Mouse (Mus musculus) midbrain, embryonic 16.5 days (tissue): ENCODE data around the gene Fhit. TPM values are rescaled to one million over a fixed set of nuclear protein-coding genes. Genes with fewer than 3 reads are reported as not detected.

Source experiments
- ATAC-seq: fragments of 200-750 bp; cut with Nextera tagmentation; 2 replicates; pipeline ENCODE4 v1.8.0; 2017; ENCODE audit warnings: moderate TSS enrichment
- H3K27ac ChIP-seq: fragments of 300-500 bp; sonication (generic); 2 replicates; pipeline ENCODE4 v1.5.1; 2014; ENCODE audit warnings: mild to moderate bottlenecking, low read length, mixed read lengths
- H3K27me3 ChIP-seq: fragments of 300-500 bp; sonication (generic); 2 replicates; pipeline ENCODE4 v1.6.1; 2014; ENCODE audit warnings: low read depth, low read length, mixed read lengths; ENCODE audit not compliant: control insufficient read depth, insufficient read depth
- H3K36me3 ChIP-seq: fragments of 300-500 bp; sonication (generic); 2 replicates; pipeline ENCODE4 v1.6.1; 2014; ENCODE audit warnings: mild to moderate bottlenecking, low read length, moderate library complexity, mixed read lengths; ENCODE audit not compliant: control insufficient read depth, insufficient read depth
- H3K4me1 ChIP-seq: fragments of 300-500 bp; sonication (generic); 2 replicates; pipeline ENCODE4 v1.6.1; 2014; ENCODE audit warnings: mild to moderate bottlenecking, low read length, mixed read lengths; ENCODE audit not compliant: control insufficient read depth, insufficient read depth
- H3K4me2 ChIP-seq: fragments of 300-500 bp; sonication (generic); 2 replicates; pipeline ENCODE4 v1.6.1; 2014; ENCODE audit warnings: mild to moderate bottlenecking, low read length, mixed read lengths
- H3K4me3 ChIP-seq: fragments of 300-500 bp; sonication (generic); 2 replicates; pipeline ENCODE4 v1.5.1; 2014; ENCODE audit warnings: low read depth, mild to moderate bottlenecking, low read length, moderate library complexity, mixed read lengths
- H3K9ac ChIP-seq: fragments of 300-500 bp; sonication (generic); 2 replicates; pipeline ENCODE4 v1.6.1; 2014; ENCODE audit warnings: low read depth, low read length, mixed read lengths
- H3K9me3 ChIP-seq: fragments of 300-500 bp; sonication (generic); replicated peaks from 2 replicates; pipeline ENCODE4 v1.6.1; 2014; ENCODE audit warnings: mild to moderate bottlenecking, low read length, mixed read lengths; ENCODE audit not compliant: control insufficient read depth, poor library complexity, severe bottlenecking
- WGBS: fragments of 180-500 bp; shearing (Covaris S2); extraction: QIAGEN DNeasy Blood & Tissue Kit; methylation state at CpG from one replicate; pipeline ENCODE4 v1.1.7; 2014; 5-methylcytosine and 5-hydroxymethylcytosine counted together
- polyA plus RNA-seq: library from polyadenylated mRNA; unstranded; fragments of >200 nt; fragmentation: Nextera tagmentation; extraction: Ambion mirVana; gene quantifications from 2 replicates; pipeline ENCODE4 v1.2.1, GENCODE M21; 2015

Fhit gene
- polyA plus RNA-seq, 1 experiment from 2014 or later: 8.5 TPM

DNA sequence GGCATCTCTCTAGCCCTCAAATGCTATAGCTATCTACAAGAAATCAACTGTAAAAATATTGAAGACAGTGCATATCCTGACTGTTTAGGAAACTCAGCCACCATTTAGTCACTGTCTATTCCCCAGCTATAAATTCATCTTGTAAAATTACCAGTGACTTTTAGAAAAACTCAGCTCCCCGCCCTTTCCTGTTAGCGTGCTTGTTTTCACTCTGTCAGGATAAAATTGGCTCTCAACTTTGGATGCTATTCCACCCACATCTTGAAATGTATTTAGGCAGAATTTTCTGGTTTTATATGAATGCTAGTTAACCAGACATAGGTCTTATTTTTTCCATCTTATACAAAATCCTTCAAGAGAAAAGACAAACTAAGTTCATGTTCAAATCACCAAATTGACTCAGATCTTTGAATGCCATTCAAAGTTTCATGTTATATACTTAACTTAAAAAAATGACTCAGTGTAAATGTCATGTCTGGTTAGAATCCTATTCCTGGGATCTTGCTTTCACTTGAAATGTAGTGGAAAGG, 530.9 kb downstream of the Fhit start:
- 92% methylated on average over 2 of the region's 2 CpGs for WGBS
- no peak overlapping the region for H3K9ac ChIP-seq
- H3K27ac ChIP-seq: no peak overlapping the region
- H3K4me2 ChIP-seq: no peak overlapping the region
- ATAC-seq: no peak
- no peaks in the 10 kb centered on the region for H3K9me3 ChIP-seq
- no peak overlapping the region for H3K4me3 ChIP-seq
- H3K36me3 ChIP-seq: no peaks in the 10 kb centered on the region
- no peaks in the 10 kb centered on the region for H3K27me3 ChIP-seq
- no peaks in the 10 kb centered on the region for H3K4me1 ChIP-seq

DNA sequence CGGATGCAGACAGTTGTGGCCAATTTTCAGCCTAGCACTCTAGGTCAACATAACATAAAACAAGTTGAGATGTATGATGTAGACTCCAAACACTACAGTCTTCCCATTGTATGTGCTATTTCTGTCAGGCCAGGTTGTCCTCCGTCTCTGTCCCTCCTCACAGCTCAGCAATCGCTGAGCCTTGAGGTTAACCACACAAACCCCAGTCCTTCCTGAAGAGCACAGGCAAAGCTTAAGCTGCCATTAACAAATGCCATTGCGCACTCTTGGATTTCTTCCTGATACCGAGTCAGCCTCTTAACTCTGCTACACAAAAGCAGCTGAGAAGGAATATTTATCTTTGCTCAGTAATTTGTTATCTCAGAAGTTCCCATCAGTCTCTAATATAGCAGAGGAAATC, 568.4 kb downstream of the Fhit start:
- 83% methylated on average over 5 of the region's 5 CpGs for WGBS
- Histone ChIP-seq H3K36me3 (no peaks in the 10 kb centered on the region), H3K4me3 (no peak overlapping the region), H3K27ac (no peak overlapping the region), H3K4me1 (no peaks in the 10 kb centered on the region), H3K9ac (no peak overlapping the region), H3K9me3 (no peaks in the 10 kb centered on the region), H3K4me2 (no peak overlapping the region), H3K27me3 (no peaks in the 10 kb centered on the region)
- no peak for ATAC-seq

DNA sequence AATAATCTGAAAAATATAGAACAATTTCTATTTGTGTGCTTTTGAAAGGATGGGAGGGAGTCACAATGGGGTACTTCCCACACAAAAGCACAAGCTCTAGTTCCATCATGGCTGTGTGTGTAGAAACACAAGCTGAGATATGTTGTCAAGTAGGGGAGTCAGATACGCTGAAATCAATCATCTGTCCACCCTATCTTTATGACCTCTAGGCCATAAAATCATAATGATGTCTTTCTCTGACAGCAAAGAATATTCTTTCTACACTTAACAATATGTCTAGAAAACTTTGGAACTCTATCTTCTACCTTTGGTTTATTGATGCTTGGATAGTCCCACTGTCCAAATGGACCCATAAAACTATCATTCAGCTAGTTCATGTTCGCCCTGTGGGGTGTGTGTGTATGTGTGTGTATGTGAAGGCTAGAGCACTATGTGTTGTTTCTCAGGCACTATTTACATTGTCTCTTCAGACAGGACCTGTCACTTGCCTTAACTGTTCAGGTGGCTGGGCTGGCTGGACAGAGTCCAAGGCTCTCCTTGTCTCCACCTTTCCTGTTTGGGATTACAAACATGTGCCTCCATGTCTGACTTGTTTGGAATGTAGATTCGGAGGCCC, 592.8 kb downstream of the Fhit start:
- Histone ChIP-seq H3K9me3 (no peaks in the 10 kb centered on the region), H3K27ac (no peak overlapping the region), H3K4me1 (no peaks in the 10 kb centered on the region), H3K27me3 (no peaks in the 10 kb centered on the region), H3K4me2 (no peak overlapping the region), H3K36me3 (no peaks in the 10 kb centered on the region), H3K9ac (no peak overlapping the region), H3K4me3 (no peak overlapping the region)
- 88% methylated on average over 3 of the region's 3 CpGs for WGBS
- no peak for ATAC-seq

DNA sequence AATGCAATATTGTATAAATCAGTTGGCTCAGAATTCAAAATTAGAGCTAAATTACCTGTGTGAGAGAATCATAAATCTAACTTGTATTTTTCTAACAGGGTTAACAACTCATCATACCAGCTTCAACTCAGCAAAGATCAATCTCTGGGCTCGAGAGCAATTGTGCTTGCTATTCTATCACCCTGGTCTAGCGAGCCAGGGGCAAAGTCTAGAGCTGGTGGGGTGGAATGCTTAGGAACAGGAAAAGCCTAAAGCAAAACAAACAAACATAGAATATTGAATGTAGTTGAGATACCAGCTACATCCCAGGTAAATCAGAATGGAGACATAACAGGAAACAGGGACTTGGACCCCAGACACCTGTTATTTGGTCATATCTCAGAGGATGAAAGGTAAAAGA, 594.1 kb downstream of the Fhit start:
- Histone ChIP-seq H3K4me2 (no peak overlapping the region), H3K36me3 (no peaks in the 10 kb centered on the region), H3K9me3 (no peaks in the 10 kb centered on the region), H3K9ac (no peak overlapping the region), H3K27me3 (no peaks in the 10 kb centered on the region), H3K27ac (no peak overlapping the region), H3K4me3 (no peak overlapping the region), H3K4me1 (no peaks in the 10 kb centered on the region)
- no peak for ATAC-seq
- WGBS: 85% methylated on average over 2 of the region's 2 CpGs

DNA sequence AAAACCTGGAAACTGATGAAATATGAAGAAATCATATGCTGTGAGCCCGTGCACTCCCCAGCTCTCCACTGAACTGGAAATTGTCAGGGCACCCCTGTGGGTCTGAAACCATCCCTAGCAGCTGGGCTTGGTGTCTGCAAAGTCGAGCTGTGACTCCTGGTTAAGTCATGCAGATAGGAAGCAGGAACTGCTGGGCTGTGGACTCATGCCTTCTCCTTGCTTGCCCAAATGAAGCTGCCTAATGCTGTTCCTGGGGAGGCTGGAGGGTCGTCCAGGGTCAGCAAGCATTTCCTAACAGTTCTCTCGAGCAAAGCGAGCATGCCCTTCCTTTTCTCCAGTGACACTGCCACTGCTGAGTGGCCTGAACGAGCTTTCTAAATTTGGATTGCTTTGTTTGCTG, 607.1 kb downstream of the Fhit start:
- no peaks in the 10 kb centered on the region for H3K27me3 ChIP-seq
- ATAC-seq: no peak
- WGBS: 22% methylated on average over 6 of the region's 6 CpGs

DNA sequence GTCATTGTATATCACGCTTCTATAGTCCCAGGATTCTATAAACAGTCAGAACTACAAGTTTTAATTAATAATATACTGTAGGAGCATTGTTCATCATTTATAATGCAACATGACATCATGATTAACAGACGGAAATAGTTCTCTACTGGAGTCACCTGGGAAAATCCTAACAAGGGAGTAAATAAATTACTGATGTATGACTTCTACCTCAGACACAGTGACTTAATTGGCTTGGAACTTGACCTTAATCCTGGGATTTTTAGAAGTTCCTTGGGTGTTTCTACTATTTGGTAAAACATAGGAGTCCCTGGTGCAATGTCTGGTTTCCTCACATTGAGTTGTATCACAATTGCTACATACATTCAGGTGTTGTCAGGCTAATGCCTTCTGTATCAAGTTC, 613.2 kb downstream of the Fhit start:
- Histone ChIP-seq H3K9me3 (no peaks in the 10 kb centered on the region), H3K4me1 (no peaks in the 10 kb centered on the region), H3K27me3 (no peaks in the 10 kb centered on the region), H3K27ac (no peak overlapping the region), H3K36me3 (no peaks in the 10 kb centered on the region), H3K9ac (no peak overlapping the region), H3K4me2 (no peak overlapping the region), H3K4me3 (no peak overlapping the region)
- 88% methylated on average over 2 of the region's 2 CpGs for WGBS
- no peak for ATAC-seq

More for the DNA sequence above, 607.1 kb downstream of the Fhit start:
- H3K4me3 ChIP-seq: no peak overlapping the region
- H3K4me2 ChIP-seq: no peak overlapping the region
- no peak overlapping the region for H3K27ac ChIP-seq
- no peaks in the 10 kb centered on the region for H3K4me1 ChIP-seq
- no peaks in the 10 kb centered on the region for H3K9me3 ChIP-seq
- no peak overlapping the region for H3K9ac ChIP-seq
- no peaks in the 10 kb centered on the region for H3K36me3 ChIP-seq

DNA sequence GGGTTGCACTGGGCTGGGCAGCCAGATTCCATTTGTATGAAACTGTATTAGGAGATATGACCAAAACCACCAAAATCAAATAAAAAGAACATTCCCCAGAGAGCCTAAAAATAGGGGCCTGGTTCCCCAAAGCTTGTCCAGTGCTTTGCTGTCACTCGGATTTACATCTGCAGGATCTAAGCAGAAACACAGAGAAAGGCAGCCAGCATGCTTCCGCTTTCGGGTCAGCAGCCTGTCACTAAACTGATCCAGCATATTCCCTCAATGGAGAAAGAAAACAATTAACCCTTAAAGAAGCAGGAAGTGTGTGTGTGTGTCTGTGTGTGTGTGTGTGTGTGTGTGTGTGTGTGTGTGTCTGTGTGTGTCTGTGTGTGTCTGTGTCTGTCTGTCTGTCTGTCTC, 615.9 kb downstream of the Fhit start:
- H3K4me2 ChIP-seq: no peak overlapping the region
- no peak for ATAC-seq
- H3K4me1 ChIP-seq: no peaks in the 10 kb centered on the region
- no peak overlapping the region for H3K4me3 ChIP-seq
- H3K9me3 ChIP-seq: no peaks in the 10 kb centered on the region
- no peaks in the 10 kb centered on the region for H3K36me3 ChIP-seq
- no peak overlapping the region for H3K9ac ChIP-seq
- H3K27me3 ChIP-seq: no peaks in the 10 kb centered on the region
- 23% methylated on average over 3 of the region's 3 CpGs for WGBS
- H3K27ac ChIP-seq: no peak overlapping the region

DNA sequence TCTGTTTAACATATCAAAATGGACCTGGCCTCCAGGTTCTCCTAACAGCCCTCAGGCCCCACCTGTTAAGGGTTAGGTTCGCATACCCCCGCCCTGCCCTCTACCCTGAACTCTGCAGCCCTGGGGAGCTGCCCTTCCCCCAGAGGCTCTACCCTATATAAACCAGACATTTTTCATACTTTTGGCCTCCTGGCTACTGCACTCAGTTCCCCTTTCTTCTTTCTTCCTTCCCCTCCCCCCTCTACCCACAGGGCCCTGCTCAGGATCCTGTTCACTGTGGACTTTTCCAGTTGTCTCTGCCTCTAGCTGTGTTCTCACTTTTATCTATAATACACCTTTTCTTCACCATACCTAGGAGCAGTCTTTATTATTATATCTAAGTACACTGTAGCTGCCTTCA, 627.0 kb downstream of the Fhit start:
- no peaks in the 10 kb centered on the region for H3K4me1 ChIP-seq
- no peaks in the 10 kb centered on the region for H3K36me3 ChIP-seq
- no peak for ATAC-seq
- H3K27me3 ChIP-seq: no peaks in the 10 kb centered on the region
- H3K27ac ChIP-seq: no peak overlapping the region
- H3K4me3 ChIP-seq: no peak overlapping the region
- 91% methylated on average over 2 of the region's 2 CpGs for WGBS
- no peak overlapping the region for H3K4me2 ChIP-seq
- H3K9me3 ChIP-seq: no peaks in the 10 kb centered on the region
- no peak overlapping the region for H3K9ac ChIP-seq

DNA sequence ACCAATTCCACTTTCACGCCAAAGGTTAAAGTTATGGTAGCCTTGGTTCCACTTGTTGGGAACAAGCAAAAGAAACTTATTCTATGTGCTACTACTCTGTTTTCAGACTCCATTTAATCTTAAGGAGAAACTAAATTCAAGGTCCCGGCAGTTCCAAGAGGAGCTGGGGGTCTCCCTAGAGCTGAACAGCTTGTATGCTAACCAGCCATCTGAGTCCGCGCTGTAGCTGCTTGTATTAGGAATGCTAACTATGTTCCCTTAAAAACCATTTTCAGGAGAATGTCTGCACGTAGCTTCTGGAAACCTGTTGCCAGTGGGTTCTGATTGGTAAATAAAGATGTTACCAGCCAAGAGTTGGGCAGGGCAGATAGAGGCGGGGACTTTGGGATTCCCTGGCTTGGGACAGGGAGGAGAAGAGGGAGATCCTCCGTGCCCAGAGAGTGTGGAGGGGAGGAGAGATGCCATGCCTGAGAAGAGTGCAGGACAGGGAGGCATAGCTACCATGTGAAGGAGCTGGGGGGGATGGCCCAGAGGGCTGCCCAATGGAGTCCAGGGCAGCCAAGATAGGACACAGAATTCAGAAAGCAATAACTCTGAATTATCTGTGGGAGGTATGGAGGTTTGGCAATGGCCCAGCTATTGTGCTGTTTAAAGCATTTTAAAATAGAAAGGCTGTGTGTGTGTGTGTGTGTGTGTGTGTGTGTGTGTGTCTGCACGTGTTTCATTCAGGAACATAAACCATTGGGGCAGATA, 629.9 kb downstream of the Fhit start:
- no peak overlapping the region for H3K27ac ChIP-seq
- ATAC-seq: no peak
- H3K36me3 ChIP-seq: no peaks in the 10 kb centered on the region
- H3K27me3 ChIP-seq: no peaks in the 10 kb centered on the region
- no peak overlapping the region for H3K4me3 ChIP-seq
- no peak overlapping the region for H3K9ac ChIP-seq
- WGBS: 79% methylated on average over 8 of the region's 8 CpGs
- H3K4me1 ChIP-seq: no peaks in the 10 kb centered on the region
- no peaks in the 10 kb centered on the region for H3K9me3 ChIP-seq
- no peak overlapping the region for H3K4me2 ChIP-seq
